Mouse (Mus musculus): ENCODE data around the gene Ifnk. TPM values are rescaled to one million over a fixed set of nuclear protein-coding genes. Genes with fewer than 3 reads are reported as not detected.
A peak's percentile ranks its signal among the peaks of the same experiment; 100 is the strongest.

Ifnk gene
- polyA plus RNA-seq (2012; rRNA removed), result not detected in 2 replicates

DNA sequence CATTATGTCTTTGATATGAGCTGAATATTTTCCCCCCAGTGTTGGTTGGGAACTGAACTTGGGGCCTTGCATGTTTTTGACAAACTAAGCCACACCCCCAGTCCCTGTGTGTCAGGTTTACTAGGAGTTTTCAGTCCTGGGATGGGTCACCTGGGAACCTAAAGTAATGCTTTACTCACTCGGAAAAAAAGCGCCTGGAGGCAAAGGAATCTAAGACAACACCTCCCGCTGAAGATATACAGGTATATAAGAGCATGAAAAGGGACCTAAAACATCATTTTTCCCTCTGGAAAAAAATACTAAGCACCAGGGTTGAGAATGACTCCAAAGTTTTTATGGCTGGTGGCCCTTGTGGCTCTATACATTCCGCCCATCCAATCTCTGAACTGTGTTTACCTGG lies at the start of gene Ifnk:
TSS of gene Ifnk (plus strand) at position 301 of the 400 bp plus-strand sequence.
- TF ChIP-seq CTCF (IDR thresholded peaks at IDR 0.05; ENCODE audit: extremely low read depth, insufficient read length, insufficient replicate concordance, low read depth, low read length) (no peak), POLR2A (IDR thresholded peaks at IDR 0.05; ENCODE audit: low read depth, low read length) (no peak)
- 89% methylated on average over 4 of the region's 4 CpGs for WGBS
- Histone ChIP-seq H3K27me3 (ENCODE audit: control insufficient read depth, insufficient read depth, low read length) (no peaks in the 10 kb centered on the region), H3K4me3 (ENCODE audit: low read depth, low read length) (no peak within 1 kb of the TSS), H3K4me1 (ENCODE audit: control insufficient read depth, insufficient read depth, insufficient read length, low read length) (no peaks in the 10 kb centered on the region), H3K36me3 (ENCODE audit: control insufficient read depth, insufficient read depth, low read length) (no peaks in the 10 kb centered on the region), H3K27ac (ENCODE audit: insufficient read depth, low read depth, low read length) (no peak within 1 kb of the TSS)

DNA sequence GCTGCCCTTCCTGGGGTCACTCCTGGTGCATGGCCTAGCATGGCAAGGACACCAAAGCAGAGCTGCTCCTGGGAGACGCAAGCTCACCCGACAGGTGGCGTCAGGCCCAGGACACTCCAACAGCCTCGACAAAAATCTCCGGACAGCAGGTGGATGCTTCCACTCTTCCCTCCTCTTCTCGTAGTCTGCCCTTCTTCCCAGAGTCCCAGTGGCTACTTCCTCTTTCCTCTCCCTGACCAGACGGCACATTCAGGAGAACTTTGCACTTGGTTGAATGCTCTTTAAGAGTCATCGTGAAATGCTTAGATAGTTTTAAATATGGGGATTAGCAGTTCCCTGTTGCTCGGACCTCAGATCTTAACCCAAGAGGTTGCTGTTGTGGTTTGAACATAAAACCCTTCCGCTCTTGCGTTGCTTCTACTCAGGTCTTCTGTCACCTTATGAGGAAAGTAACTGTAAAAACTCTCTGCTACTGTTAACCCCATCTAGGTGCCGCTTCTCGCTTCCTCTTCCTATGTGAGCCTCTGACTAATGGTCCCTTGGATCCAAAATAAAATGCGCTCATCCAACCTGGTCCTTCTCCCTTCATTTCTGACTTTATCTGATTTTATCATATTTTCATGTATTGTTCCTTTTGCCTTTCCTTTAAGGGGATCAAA lies 46.6 kb upstream of the Ifnk start:
- Histone ChIP-seq H3K36me3 (ENCODE audit: control insufficient read depth, insufficient read depth, low read length) (no peaks in the 10 kb centered on the region), H3K27me3 (ENCODE audit: control insufficient read depth, insufficient read depth, low read length) (no peaks in the 10 kb centered on the region), H3K27ac (ENCODE audit: insufficient read depth, low read depth, low read length) (no peak overlapping the region), H3K4me1 (ENCODE audit: control insufficient read depth, insufficient read depth, insufficient read length, low read length) (peaks cover 7% of the 10 kb centered on the region), H3K4me3 (ENCODE audit: low read depth, low read length) (no peak overlapping the region)
- WGBS, result 64% methylated on average over 14 of the region's 14 CpGs
- TF ChIP-seq POLR2A (IDR thresholded peaks at IDR 0.05; ENCODE audit: low read depth, low read length) (no peak), CTCF (IDR thresholded peaks at IDR 0.05; ENCODE audit: extremely low read depth, insufficient read length, insufficient replicate concordance, low read depth, low read length) (no peak)

DNA sequence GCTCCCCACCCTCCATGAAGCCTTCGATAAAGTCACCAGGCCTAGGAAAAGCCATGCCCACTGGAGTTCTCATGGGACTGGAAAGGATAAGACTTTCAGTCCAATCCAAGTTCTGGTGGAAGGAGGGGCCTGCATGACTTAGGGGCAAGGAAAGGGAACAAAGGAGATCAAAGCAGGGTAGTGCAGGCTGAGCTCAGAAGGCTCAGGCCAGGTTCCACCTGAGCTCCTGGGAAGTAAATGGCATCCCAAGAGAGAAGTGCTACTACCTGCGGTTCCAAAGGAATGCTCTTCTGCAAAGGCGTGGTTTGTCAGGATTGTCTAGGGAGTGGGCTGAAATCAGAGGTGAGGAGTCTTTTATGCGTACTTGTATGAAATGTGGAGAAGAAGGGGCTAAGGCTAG lies 39.4 kb upstream of the Ifnk start:
- no peaks in the 10 kb centered on the region for H3K27me3 ChIP-seq (ENCODE audit: control insufficient read depth, insufficient read depth, low read length)
- peak overlapping the region; percentile 69; the same call in 1 of the 2 replicates for H3K27ac ChIP-seq (ENCODE audit: insufficient read depth, low read depth, low read length)
- no peaks in the 10 kb centered on the region for H3K36me3 ChIP-seq (ENCODE audit: control insufficient read depth, insufficient read depth, low read length)
- no peak overlapping the region for H3K4me3 ChIP-seq (ENCODE audit: low read depth, low read length)
- 56% methylated on average over 4 of the region's 4 CpGs for WGBS
- TF ChIP-seq POLR2A (IDR thresholded peaks at IDR 0.05; ENCODE audit: low read depth, low read length) (no peak), CTCF (IDR thresholded peaks at IDR 0.05; ENCODE audit: extremely low read depth, insufficient read length, insufficient replicate concordance, low read depth, low read length) (no peak)
- peaks cover 15% of the 10 kb centered on the region for H3K4me1 ChIP-seq (ENCODE audit: control insufficient read depth, insufficient read depth, insufficient read length, low read length)

DNA sequence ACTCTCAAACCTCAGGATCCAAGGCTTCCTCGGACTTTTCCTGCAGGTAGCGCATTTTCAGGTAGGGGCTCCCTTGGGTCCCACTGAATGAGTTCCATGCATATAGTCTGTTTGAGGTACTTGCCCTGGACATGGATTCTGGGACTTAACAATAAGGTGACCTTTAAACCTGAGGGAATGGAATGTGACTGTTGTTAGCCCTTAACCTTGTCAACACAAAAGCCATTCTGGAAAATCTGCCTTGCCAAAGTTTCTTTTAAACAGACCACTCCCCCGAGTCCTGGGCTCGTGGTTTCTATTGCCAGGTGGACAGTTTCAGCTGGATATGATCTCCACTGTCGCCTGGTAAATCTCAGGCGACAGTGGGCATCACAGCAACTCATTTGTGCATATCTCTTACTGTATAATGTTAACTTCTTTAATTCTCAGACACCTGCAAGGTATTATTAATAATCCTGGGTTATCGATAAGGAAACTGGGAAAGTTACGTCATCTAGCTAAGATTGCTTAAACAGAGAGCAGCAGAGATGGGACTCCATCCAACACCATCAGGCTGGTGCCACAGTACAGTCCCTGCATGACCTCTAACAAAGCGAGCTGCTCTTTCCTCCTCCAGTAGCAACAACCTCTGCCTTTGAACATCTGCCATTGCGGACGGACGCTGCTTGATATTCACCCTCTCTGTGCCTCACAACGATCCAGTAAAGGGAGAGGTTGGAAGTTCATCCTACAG lies 38.2 kb upstream of the Ifnk start:
- Histone ChIP-seq H3K4me3 (ENCODE audit: low read depth, low read length) (no peak overlapping the region), H3K4me1 (ENCODE audit: control insufficient read depth, insufficient read depth, insufficient read length, low read length) (peaks cover 15% of the 10 kb centered on the region), H3K36me3 (ENCODE audit: control insufficient read depth, insufficient read depth, low read length) (no peaks in the 10 kb centered on the region), H3K27me3 (ENCODE audit: control insufficient read depth, insufficient read depth, low read length) (no peaks in the 10 kb centered on the region), H3K27ac (ENCODE audit: insufficient read depth, low read depth, low read length) (peak overlapping the region; percentile 69)
- TF ChIP-seq CTCF (IDR thresholded peaks at IDR 0.05; ENCODE audit: extremely low read depth, insufficient read length, insufficient replicate concordance, low read depth, low read length) (no peak), POLR2A (IDR thresholded peaks at IDR 0.05; ENCODE audit: low read depth, low read length) (no peak)
- 26% methylated on average over 13 of the region's 13 CpGs for WGBS

DNA sequence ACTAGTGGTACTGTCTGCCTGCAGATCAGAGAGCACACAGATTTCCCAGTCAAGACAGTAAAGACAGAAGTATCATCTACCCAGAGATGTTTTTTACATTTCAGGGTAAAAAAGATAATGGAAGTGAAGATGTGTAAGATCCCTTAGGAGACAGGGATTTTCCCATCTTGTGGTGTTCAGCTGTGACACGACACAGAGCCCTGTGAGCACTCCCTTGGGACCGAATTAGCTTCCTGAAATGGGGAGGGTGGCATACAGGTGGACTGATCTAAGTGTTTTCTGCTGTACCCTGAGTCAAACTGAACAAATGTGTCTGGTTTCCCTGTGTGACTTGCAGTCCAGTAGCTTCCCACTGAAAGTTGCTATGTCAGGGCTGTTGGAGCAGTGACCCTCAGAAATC lies 36.9 kb upstream of the Ifnk start:
- no peak overlapping the region for H3K4me3 ChIP-seq (ENCODE audit: low read depth, low read length)
- no peaks in the 10 kb centered on the region for H3K27me3 ChIP-seq (ENCODE audit: control insufficient read depth, insufficient read depth, low read length)
- H3K36me3 ChIP-seq (ENCODE audit: control insufficient read depth, insufficient read depth, low read length), result no peaks in the 10 kb centered on the region
- TF ChIP-seq POLR2A (IDR thresholded peaks at IDR 0.05; ENCODE audit: low read depth, low read length), result no peak
- TF ChIP-seq CTCF (IDR thresholded peaks at IDR 0.05; ENCODE audit: extremely low read depth, insufficient read length, insufficient replicate concordance, low read depth, low read length), result no peak
- H3K4me1 ChIP-seq (ENCODE audit: control insufficient read depth, insufficient read depth, insufficient read length, low read length), result peaks cover 18% of the 10 kb centered on the region
- no peak overlapping the region for H3K27ac ChIP-seq (ENCODE audit: insufficient read depth, low read depth, low read length)
- 71% methylated on average over 2 of the region's 2 CpGs for WGBS

DNA sequence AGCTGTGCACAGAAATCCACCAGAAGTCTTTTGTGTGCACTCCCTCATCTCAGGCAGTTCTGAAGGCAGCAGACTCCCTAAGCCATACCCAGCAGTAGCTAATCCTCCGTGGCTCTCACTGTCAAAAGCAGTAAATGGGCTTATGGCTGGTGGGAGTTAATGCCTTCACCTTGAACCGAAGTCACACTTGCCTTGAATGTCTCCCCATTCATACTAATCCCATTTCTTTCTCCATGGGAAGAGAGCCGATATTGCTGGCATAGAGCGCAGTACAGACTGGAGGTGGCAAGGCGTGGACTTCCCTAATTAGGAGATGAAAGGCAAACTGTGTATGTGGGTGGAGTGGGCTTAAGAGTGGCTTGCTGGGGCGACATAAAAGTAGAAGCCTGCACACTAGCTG lies 35.9 kb upstream of the Ifnk start:
- no peak for TF ChIP-seq POLR2A (IDR thresholded peaks at IDR 0.05; ENCODE audit: low read depth, low read length)
- TF ChIP-seq CTCF (IDR thresholded peaks at IDR 0.05; ENCODE audit: extremely low read depth, insufficient read length, insufficient replicate concordance, low read depth, low read length), result no peak
- Histone ChIP-seq H3K4me3 (ENCODE audit: low read depth, low read length) (no peak overlapping the region), H3K36me3 (ENCODE audit: control insufficient read depth, insufficient read depth, low read length) (no peaks in the 10 kb centered on the region), H3K27ac (ENCODE audit: insufficient read depth, low read depth, low read length) (no peak overlapping the region), H3K27me3 (ENCODE audit: control insufficient read depth, insufficient read depth, low read length) (no peaks in the 10 kb centered on the region), H3K4me1 (ENCODE audit: control insufficient read depth, insufficient read depth, insufficient read length, low read length) (peaks cover 18% of the 10 kb centered on the region)
- 59% methylated on average over 6 of the region's 6 CpGs for WGBS

DNA sequence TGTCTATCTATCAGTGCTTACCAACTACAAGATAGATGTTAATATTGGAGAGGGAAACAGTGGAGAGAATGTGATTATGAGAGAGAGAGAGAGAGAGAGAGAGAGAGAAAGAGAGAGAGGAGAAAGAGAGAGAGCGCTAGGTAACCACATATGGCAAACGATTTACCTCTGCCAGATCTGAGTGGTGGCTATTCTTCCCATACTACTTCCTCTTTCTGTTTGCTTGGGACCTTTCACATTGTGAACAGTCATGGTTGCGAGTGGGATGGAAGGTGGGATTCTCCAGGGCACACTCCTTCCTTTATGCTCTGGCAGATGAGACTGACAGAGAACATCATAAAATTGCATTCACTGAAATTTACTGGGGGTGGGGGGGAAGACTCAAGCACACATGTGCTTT lies 34.7 kb upstream of the Ifnk start:
- no peak overlapping the region for H3K27ac ChIP-seq (ENCODE audit: insufficient read depth, low read depth, low read length)
- no peaks in the 10 kb centered on the region for H3K27me3 ChIP-seq (ENCODE audit: control insufficient read depth, insufficient read depth, low read length)
- H3K4me3 ChIP-seq (ENCODE audit: low read depth, low read length), result no peak overlapping the region
- WGBS, result 83% methylated on average over 3 of the region's 3 CpGs
- TF ChIP-seq POLR2A (IDR thresholded peaks at IDR 0.05; ENCODE audit: low read depth, low read length), result no peak
- TF ChIP-seq CTCF (IDR thresholded peaks at IDR 0.05; ENCODE audit: extremely low read depth, insufficient read length, insufficient replicate concordance, low read depth, low read length), result no peak
- H3K36me3 ChIP-seq (ENCODE audit: control insufficient read depth, insufficient read depth, low read length), result no peaks in the 10 kb centered on the region
- peaks cover 17% of the 10 kb centered on the region for H3K4me1 ChIP-seq (ENCODE audit: control insufficient read depth, insufficient read depth, insufficient read length, low read length)

All from small intestine, adult 2 months (tissue).